Mouse (Mus musculus) thymus, postnatal 14 days (tissue): ENCODE results near the gene Rftn1.
A peak's percentile ranks its signal among the peaks of the same experiment; 100 is the strongest.
"Not testable (repeated sequence)": the region's sequence is repeated elsewhere in the genome, so short reads cannot be mapped to it uniquely, and the experiment has no call there.

Source experiments
- DNase-seq: peaks from one replicate; pipeline ENCODE4 v3.0.0; 2021

The Rftn1 gene

GRCm38 (mm10) chr17:50190131-50191015 lies at the start of gene Rftn1:
Gene Rftn1 (minus strand): TSS chr17:50190674.
- peak; percentile 88 for DNase-seq

GRCm38 (mm10) chr17:50237818-50238610 lies 47.5 kb upstream of the Rftn1 start:
- DNase-seq: no peak

GRCm38 (mm10) chr17:50237436-50237709 lies 46.9 kb upstream of the Rftn1 start:
- peak; percentile 76 for DNase-seq

GRCm38 (mm10) chr17:50236702-50237435 lies 46.4 kb upstream of the Rftn1 start:
- no peak for DNase-seq

DNA sequence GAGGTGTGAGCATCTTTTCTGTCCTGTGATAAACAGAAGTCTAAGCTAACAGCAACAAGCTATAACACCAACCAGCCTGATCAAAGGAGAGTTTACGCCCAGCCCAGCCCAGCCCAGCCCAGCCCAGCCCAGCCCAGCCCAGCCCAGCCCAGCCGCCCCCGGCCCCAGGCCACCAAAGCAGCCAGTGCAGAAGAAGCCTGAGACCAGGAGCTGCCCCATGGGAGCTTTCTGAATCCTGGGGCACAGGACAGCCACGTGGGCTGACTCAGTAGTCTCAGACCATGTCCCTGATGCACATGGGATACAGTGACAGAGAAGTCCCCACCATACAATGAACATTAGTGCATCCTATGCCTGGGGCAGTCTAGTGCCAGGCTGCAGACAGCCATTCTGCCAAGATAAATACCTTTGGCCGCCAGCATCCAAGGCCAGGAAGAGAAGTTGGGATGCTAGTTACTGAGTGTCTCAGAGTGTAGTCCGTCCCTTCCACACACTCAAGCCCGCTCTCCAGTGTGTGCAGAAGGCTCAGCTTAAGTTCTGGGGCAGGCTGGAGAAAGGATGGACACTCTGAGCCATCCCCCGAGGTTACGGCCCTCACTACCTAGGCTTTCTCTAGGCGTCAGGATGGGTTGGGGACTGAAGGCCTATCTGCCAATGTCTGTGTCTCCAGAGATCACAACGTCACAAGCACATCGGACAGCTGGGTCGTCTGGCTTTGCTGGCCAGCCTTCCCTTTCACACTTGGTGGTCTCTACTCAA lies 45.6 kb upstream of the Rftn1 start:
- DNase-seq: no peak

DNA sequence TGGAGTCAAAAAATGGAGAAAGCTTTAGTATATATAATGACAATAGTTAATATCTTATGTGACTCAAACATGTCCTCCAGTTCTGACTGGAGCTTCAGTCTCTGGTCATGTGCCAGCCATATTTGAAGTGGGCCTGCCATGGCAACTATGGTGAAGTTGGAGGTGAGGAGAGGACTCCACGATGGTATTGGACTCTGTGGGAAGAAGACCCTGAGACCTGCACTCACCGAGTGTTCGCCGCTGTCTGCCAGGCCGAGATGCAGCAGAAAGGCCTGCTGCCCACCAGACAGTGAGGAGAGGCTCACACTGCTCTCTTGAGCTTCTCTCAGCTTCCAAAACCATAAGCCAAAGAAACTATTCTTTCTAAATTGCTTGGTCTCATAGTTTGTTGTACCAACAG lies 43.5 kb upstream of the Rftn1 start:
- no peak for DNase-seq

DNA sequence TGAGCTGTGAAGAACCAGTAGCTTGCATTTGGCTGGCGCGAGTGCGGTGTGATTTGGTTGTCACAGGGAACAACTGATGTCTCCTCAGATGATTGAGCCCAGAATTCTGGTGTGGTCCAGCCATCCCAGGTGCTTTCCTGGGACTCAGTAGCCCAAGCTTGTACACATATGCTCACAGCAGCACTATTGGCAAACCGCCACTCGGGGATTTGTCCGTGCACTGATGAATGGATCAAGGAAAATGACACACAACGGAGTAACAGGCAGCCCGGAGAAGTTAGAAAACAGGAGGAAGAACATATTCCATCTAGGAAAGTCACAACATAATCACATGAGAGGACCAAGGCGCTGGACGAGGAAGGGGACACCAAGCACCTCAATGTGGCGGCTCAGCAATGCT lies 42.3 kb upstream of the Rftn1 start:
- no peak for DNase-seq

DNA sequence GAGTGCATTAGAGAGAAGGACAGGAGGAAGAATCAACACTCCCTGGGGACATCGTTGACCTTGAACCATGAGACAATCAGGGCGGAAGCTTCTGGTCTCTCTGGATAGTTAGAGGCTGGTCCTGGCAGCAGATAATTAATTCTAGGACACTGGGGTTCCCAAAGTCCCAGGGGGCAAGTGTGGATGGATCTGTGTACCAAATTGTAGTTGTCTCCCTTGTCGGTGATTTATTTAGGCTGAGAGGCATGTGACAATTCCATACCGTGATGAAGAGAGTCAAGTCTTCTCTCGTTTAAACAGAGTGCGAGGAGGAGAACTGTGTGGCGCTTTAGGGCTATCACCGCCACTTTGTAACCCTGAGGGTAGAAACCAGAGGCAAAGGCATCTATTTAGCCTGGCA lies 40.7 kb upstream of the Rftn1 start:
- DNase-seq: no peak

DNA sequence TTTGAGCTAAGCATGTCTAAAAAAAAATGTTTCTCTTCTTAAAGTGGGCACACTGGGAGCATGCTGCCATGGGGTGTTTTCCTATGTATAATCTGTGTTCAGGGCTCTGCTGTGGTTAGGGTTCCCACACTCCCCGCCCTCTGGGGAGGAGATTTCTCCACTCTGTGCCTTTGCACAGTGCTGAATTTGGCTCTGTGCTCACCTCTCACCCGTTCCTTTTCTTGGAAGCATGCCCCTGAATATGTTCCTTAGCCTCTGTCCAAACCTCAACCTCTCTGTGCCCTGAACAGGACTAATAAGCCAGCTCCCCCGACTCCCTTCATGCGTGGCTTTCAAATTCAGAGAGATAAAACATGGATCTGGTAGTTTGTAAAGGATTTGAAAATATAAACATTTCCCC lies 39.1 kb upstream of the Rftn1 start:
- DNase-seq: no peak

- DNase-seq: no peak
Observed at GRCm38 (mm10) chr17:50227366-50227765, 36.9 kb upstream of the Rftn1 start.

GRCm38 (mm10) chr17:50224718-50225117 lies 34.2 kb upstream of the Rftn1 start:
- no peak for DNase-seq

- no peak for DNase-seq
Observed at GRCm38 (mm10) chr17:50217978-50218377, 27.5 kb upstream of the Rftn1 start.

- DNase-seq: no peak
Observed at GRCm38 (mm10) chr17:50215104-50215503, 24.6 kb upstream of the Rftn1 start.

GRCm38 (mm10) chr17:50213117-50213516 lies 22.6 kb upstream of the Rftn1 start:
- DNase-seq: no peak

DNA sequence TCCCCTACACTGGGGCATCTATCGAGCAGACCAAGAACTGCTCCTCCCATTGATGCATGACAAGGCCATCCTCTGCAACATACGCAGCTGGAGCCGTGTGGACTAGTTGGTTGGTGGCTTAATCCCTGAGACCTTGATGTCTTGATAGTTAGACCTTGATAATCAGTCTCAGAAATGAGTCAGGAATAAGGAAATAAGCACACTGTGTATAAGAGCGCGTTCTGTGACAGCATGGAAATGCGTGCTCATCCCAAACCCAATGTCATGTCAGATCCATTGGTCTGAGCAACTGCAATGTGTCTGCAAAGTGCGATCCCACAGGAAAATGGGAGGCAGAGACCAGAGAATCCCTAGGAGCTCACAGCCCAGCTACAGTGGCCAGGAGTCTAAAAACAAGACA lies 21.3 kb upstream of the Rftn1 start:
- DNase-seq: no peak

- DNase-seq: no peak
Observed at GRCm38 (mm10) chr17:50209831-50210230, 19.4 kb upstream of the Rftn1 start.

- DNase-seq: no peak
Observed at GRCm38 (mm10) chr17:50208137-50209045, 17.9 kb upstream of the Rftn1 start.

GRCm38 (mm10) chr17:50206262-50206661 lies 15.8 kb upstream of the Rftn1 start:
- DNase-seq: not testable (repeated sequence)

DNA sequence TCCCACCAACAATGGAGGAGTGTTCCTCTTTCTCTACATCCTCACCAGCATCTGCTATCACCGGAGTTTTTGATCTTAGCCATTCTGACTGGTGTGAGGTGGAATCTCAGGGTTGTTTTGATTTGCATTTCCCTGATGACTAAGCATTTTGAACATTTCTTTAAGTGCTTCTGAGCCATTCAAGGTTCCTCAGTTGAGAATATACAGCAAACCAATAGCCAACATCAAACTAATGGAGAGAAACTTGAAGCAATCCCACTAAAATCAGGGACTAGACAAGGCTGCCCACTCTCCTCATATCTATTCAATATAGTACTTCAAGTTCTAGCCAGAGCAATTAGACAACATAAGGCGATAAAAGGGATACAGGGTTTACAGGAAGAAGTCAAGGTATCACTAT lies 15.4 kb upstream of the Rftn1 start:
- DNase-seq: not testable (repeated sequence)

DNA sequence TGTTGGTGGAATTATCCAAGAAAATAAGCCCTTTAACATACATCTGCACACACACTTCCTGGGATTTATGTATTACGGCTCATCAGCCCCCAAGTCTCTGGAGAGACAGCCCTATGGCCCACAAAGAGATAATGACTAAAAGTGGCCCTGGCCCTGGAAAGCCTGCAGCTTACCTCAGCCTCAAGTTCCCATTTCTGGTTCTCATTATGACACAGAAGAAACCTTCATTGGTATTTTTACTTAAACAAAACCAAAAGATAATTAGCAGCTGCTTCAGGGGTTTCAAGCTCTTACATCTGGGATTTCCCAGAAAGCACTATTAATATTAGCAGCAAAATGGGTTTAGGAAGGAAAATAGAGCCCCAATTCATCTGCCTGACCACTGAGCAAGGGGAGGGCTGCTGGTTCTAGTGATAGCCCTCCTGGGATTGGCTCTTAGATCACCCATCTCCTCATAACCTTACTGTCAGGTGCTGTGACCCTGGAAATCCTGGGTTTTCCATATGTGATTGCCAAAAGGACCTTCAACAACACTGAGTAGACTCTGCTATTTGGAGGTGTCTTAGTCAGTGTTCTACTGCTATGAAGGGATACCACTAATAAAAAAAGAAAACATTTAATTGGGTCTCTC lies 14.8 kb upstream of the Rftn1 start:
- no peak for DNase-seq

GRCm38 (mm10) chr17:50201828-50202445 lies 11.5 kb upstream of the Rftn1 start:
- no peak for DNase-seq
